Mouse (Mus musculus): ENCODE measurements around the gene Gm9732. TPM values are rescaled to one million over a fixed set of nuclear protein-coding genes. Genes with fewer than 3 reads are reported as not detected.
"Not testable (repeated sequence)": the region's sequence is repeated elsewhere in the genome, so short reads cannot be mapped to it uniquely, and the experiment has no call there.

Gene Gm9732
- total RNA-seq, 2 experiments from 2014 or later = not detected

DNA sequence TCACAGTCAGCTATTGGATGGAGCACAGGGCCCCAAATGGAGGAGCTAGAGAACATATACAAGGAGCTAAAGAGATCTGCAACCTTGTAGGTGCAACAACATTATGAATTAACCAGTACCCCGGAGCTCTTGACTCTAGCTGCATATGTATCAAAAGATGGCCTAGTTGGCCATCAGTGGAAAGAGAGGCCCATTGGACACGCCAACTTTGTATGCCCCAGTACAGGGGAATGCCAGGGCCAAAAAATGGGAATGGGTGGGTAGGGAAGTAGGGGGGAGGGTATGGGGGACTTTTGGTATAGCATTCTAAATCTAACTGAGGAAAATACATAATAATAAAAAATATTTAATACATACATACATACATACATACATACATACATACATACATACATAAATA is 78.1 kb downstream of the Gm9732 start:
- DNase-seq (ENCODE audit: low spot score in 2 of 2) = not testable (repeated sequence)

Other genes with a start within 250 kb of the Gm9732 start
- gene Gm8094, start 198.4 kb upstream of the Gm9732 start, total RNA-seq (2021) = not detected
- gene Gm8104, start 174.4 kb upstream of the Gm9732 start, total RNA-seq (2021) = not detected
- not detected for gene Gm7233, start 95.2 kb upstream of the Gm9732 start, total RNA-seq (2021)
- not detected for gene Gm8122, start 39.7 kb upstream of the Gm9732 start, total RNA-seq (2021)
- gene Gm8126, start 16.4 kb upstream of the Gm9732 start, total RNA-seq (2021) = not detected
- gene Gm8127, start 18.8 kb downstream of the Gm9732 start, total RNA-seq (2021) = not detected
- not detected for gene 1700001F09Rik, start 72.8 kb downstream of the Gm9732 start, total RNA-seq (2021)
- gene Gm8138, start 141.3 kb downstream of the Gm9732 start, total RNA-seq (2021) = not detected

All from gastrocnemius, postnatal 4 days (tissue).